Mouse (Mus musculus): Measurements from ENCODE around the gene Trim65. TPM values are rescaled to one million over a fixed set of nuclear protein-coding genes. Genes with fewer than 3 reads are reported as not detected.

Gene Trim65
- polyA plus RNA-seq, 1 experiment from 2014 or later: 5.5 TPM

GRCm38 (mm10) chr11:116167884-116168439 lies 37.0 kb upstream of the Trim65 start, which contains the start of gene Fbf1:
TSS of gene Fbf1 (minus strand) at chr11:116168166.
- Histone ChIP-seq H3K4me3 (ENCODE audit: low read depth, low read length) (peak within 1 kb of the TSS; percentile 57), H3K36me3 (ENCODE audit: control insufficient read depth, insufficient read depth, low read length) (peaks cover 23% of the 10 kb centered on the region), H3K27ac (ENCODE audit: low read depth) (peak within 1 kb of the TSS; percentile 90), H3K4me2 (ENCODE audit: low read length) (peak within 1 kb of the TSS; percentile 68), H3K27me3 (replicated peaks; ENCODE audit: control insufficient read depth, insufficient read depth, low read length) (no peaks in the 10 kb centered on the region), H3K4me1 (replicated peaks; ENCODE audit: control insufficient read depth, insufficient read depth, low read length) (peaks cover 7% of the 10 kb centered on the region; the same call in 1 of the 2 replicates), H3K9ac (ENCODE audit: low read length) (peak within 1 kb of the TSS; percentile 64), H3K9me3 (ENCODE audit: control insufficient read depth, low read length) (no peaks in the 10 kb centered on the region)
- under 1% methylated on average over 40 of the region's 40 CpGs for WGBS
- DNase-seq (ENCODE audit: low spot score) (peak; percentile 93), ATAC-seq (replicated peaks; ENCODE audit: low FRiP score, low TSS enrichment, low read depth) (peak; percentile 94)

DNA sequence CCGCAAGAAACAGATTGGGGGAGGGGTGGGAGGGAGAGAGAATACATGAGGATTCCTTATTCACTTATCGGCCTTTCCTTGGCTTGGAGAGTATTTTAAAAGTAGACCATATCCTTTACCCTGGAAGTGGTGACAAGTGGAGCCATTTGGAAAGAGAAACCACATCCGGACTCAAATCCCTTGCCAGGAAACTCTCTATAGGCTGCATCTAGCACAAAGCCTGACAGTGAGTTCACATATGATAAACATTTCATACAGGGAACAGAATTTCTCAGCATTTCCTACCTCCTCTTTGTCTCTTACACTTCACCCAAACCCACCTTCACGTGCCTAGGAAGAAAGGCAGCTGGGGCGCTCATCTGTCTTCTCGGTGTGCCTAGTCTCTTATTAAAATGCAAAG lies 36.3 kb upstream of the Trim65 start:
- DNase-seq (ENCODE audit: low spot score) (peak; percentile 57), ATAC-seq (replicated peaks; ENCODE audit: low FRiP score, low TSS enrichment, low read depth) (no peak)
- H3K9ac ChIP-seq (ENCODE audit: low read length): peak overlapping the region; percentile 64
- H3K9me3 ChIP-seq (ENCODE audit: control insufficient read depth, low read length): no peaks in the 10 kb centered on the region
- peak overlapping the region; percentile 57 for H3K4me3 ChIP-seq (ENCODE audit: low read depth, low read length)
- H3K27me3 ChIP-seq (replicated peaks; ENCODE audit: control insufficient read depth, insufficient read depth, low read length): no peaks in the 10 kb centered on the region
- 7% methylated on average over 6 of the region's 6 CpGs for WGBS
- peaks cover 16% of the 10 kb centered on the region for H3K36me3 ChIP-seq (ENCODE audit: control insufficient read depth, insufficient read depth, low read length)
- H3K4me2 ChIP-seq (ENCODE audit: low read length): peak overlapping the region; percentile 68
- H3K4me1 ChIP-seq (replicated peaks; ENCODE audit: control insufficient read depth, insufficient read depth, low read length): peaks cover 7% of the 10 kb centered on the region; the same call in 1 of the 2 replicates
- peak overlapping the region; percentile 90 for H3K27ac ChIP-seq (ENCODE audit: low read depth)

- H3K4me2 ChIP-seq (ENCODE audit: low read length): no peak overlapping the region
- peaks cover 35% of the 10 kb centered on the region for H3K36me3 ChIP-seq (ENCODE audit: control insufficient read depth, insufficient read depth, low read length)
- WGBS: 56% methylated on average over 9 of the region's 9 CpGs
- ATAC-seq (replicated peaks; ENCODE audit: low FRiP score, low TSS enrichment, low read depth): no peak
- H3K9ac ChIP-seq (ENCODE audit: low read length): no peak overlapping the region
- DNase-seq (ENCODE audit: low spot score): no peak
- H3K9me3 ChIP-seq (ENCODE audit: control insufficient read depth, low read length): no peaks in the 10 kb centered on the region
- no peak overlapping the region for H3K4me3 ChIP-seq (ENCODE audit: low read depth, low read length)
- H3K27ac ChIP-seq (ENCODE audit: low read depth): no peak overlapping the region
- H3K4me1 ChIP-seq (replicated peaks; ENCODE audit: control insufficient read depth, insufficient read depth, low read length): peaks cover 7% of the 10 kb centered on the region; the same call in 1 of the 2 replicates
- no peaks in the 10 kb centered on the region for H3K27me3 ChIP-seq (replicated peaks; ENCODE audit: control insufficient read depth, insufficient read depth, low read length)
Measured at GRCm38 (mm10) chr11:116163002-116163401, 32.1 kb upstream of the Trim65 start.

DNA sequence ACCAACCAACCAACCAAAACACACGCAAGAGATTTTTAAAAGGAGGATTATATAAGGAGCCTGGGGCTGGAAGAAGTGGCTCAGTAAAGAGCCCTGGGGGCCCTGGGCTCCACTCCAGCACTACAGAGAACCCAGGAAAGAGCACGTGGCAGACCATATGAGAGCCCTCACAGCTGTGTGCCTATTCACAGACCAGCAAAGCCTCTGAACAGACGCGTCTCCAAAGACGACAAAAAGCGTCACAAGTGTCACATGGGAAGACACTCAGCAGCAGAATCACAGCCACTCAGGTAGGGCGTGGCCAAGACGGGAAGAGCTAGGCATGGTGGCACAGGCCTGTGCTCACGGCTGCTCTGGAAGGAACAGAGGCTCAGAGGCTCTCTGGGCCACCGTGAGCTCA lies 31.2 kb upstream of the Trim65 start:
- Histone ChIP-seq H3K9ac (ENCODE audit: low read length) (no peak overlapping the region), H3K36me3 (ENCODE audit: control insufficient read depth, insufficient read depth, low read length) (peaks cover 41% of the 10 kb centered on the region), H3K4me2 (ENCODE audit: low read length) (no peak overlapping the region), H3K27me3 (replicated peaks; ENCODE audit: control insufficient read depth, insufficient read depth, low read length) (no peaks in the 10 kb centered on the region), H3K4me3 (ENCODE audit: low read depth, low read length) (no peak overlapping the region), H3K4me1 (replicated peaks; ENCODE audit: control insufficient read depth, insufficient read depth, low read length) (peaks cover 7% of the 10 kb centered on the region; the same call in 1 of the 2 replicates), H3K9me3 (ENCODE audit: control insufficient read depth, low read length) (no peaks in the 10 kb centered on the region), H3K27ac (ENCODE audit: low read depth) (no peak overlapping the region)
- ATAC-seq (replicated peaks; ENCODE audit: low FRiP score, low TSS enrichment, low read depth): no peak
- WGBS: 82% methylated on average over 10 of the region's 10 CpGs
- no peak for DNase-seq (ENCODE audit: low spot score)

GRCm38 (mm10) chr11:116161312-116161711 lies 30.4 kb upstream of the Trim65 start:
- H3K36me3 ChIP-seq (ENCODE audit: control insufficient read depth, insufficient read depth, low read length): peaks cover 48% of the 10 kb centered on the region
- no peaks in the 10 kb centered on the region for H3K9me3 ChIP-seq (ENCODE audit: control insufficient read depth, low read length)
- H3K9ac ChIP-seq (ENCODE audit: low read length): no peak overlapping the region
- WGBS: 43% methylated on average over 12 of the region's 12 CpGs
- DNase-seq (ENCODE audit: low spot score): no peak
- no peaks in the 10 kb centered on the region for H3K27me3 ChIP-seq (replicated peaks; ENCODE audit: control insufficient read depth, insufficient read depth, low read length)
- ATAC-seq (replicated peaks; ENCODE audit: low FRiP score, low TSS enrichment, low read depth): no peak
- H3K4me2 ChIP-seq (ENCODE audit: low read length): no peak overlapping the region
- no peak overlapping the region for H3K4me3 ChIP-seq (ENCODE audit: low read depth, low read length)
- 0 out of 2 replicates have a peak, but pooled peaks cover under 1% of the 10 kb centered on the region for H3K4me1 ChIP-seq (replicated peaks; ENCODE audit: control insufficient read depth, insufficient read depth, low read length)
- H3K27ac ChIP-seq (ENCODE audit: low read depth): no peak overlapping the region

DNA sequence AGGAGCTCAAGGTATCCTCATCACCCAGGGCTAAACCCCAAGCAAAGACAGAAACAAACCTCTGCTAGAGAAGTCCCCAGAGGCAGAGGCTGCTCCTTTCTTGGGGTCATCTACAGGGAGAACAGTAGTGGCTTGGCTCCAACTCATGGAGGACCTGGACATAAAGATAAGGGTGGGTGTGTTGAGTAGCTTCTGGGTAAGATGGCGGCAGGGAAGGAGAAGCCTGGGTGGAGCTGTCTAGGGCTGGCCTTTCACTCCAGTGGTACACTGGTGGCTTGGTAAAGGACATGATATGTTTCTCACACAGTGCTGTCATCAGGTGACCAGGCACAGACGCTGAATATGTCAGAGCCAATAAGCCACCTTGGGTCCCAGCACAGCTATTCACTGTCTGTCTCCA lies 20.0 kb upstream of the Trim65 start:
- Histone ChIP-seq H3K4me3 (ENCODE audit: low read depth, low read length) (no peak overlapping the region), H3K4me1 (replicated peaks; ENCODE audit: control insufficient read depth, insufficient read depth, low read length) (no peaks in the 10 kb centered on the region), H3K4me2 (ENCODE audit: low read length) (no peak overlapping the region), H3K9ac (ENCODE audit: low read length) (no peak overlapping the region), H3K27ac (ENCODE audit: low read depth) (no peak overlapping the region), H3K36me3 (ENCODE audit: control insufficient read depth, insufficient read depth, low read length) (peaks cover 86% of the 10 kb centered on the region), H3K27me3 (replicated peaks; ENCODE audit: control insufficient read depth, insufficient read depth, low read length) (no peaks in the 10 kb centered on the region), H3K9me3 (ENCODE audit: control insufficient read depth, low read length) (no peaks in the 10 kb centered on the region)
- 94% methylated on average over 2 of the region's 2 CpGs for WGBS
- DNase-seq (ENCODE audit: low spot score): no peak
- no peak for ATAC-seq (replicated peaks; ENCODE audit: low FRiP score, low TSS enrichment, low read depth)

GRCm38 (mm10) chr11:116149341-116149740 lies 18.4 kb upstream of the Trim65 start:
- Histone ChIP-seq H3K4me1 (replicated peaks; ENCODE audit: control insufficient read depth, insufficient read depth, low read length) (no peaks in the 10 kb centered on the region), H3K9ac (ENCODE audit: low read length) (no peak overlapping the region), H3K27ac (ENCODE audit: low read depth) (no peak overlapping the region), H3K4me3 (ENCODE audit: low read depth, low read length) (no peak overlapping the region), H3K4me2 (ENCODE audit: low read length) (no peak overlapping the region), H3K36me3 (ENCODE audit: control insufficient read depth, insufficient read depth, low read length) (peaks cover 86% of the 10 kb centered on the region), H3K27me3 (replicated peaks; ENCODE audit: control insufficient read depth, insufficient read depth, low read length) (no peaks in the 10 kb centered on the region), H3K9me3 (ENCODE audit: control insufficient read depth, low read length) (no peaks in the 10 kb centered on the region)
- 81% methylated on average over 6 of the region's 6 CpGs for WGBS
- DNase-seq (ENCODE audit: low spot score) (no peak), ATAC-seq (replicated peaks; ENCODE audit: low FRiP score, low TSS enrichment, low read depth) (no peak)

- Histone ChIP-seq H3K9ac (ENCODE audit: low read length) (no peak overlapping the region), H3K27me3 (replicated peaks; ENCODE audit: control insufficient read depth, insufficient read depth, low read length) (no peaks in the 10 kb centered on the region), H3K27ac (ENCODE audit: low read depth) (no peak overlapping the region), H3K4me3 (ENCODE audit: low read depth, low read length) (no peak overlapping the region), H3K4me1 (replicated peaks; ENCODE audit: control insufficient read depth, insufficient read depth, low read length) (no peaks in the 10 kb centered on the region), H3K9me3 (ENCODE audit: control insufficient read depth, low read length) (no peaks in the 10 kb centered on the region), H3K4me2 (ENCODE audit: low read length) (no peak overlapping the region), H3K36me3 (ENCODE audit: control insufficient read depth, insufficient read depth, low read length) (peaks cover 86% of the 10 kb centered on the region)
- DNase-seq (ENCODE audit: low spot score) (no peak), ATAC-seq (replicated peaks; ENCODE audit: low FRiP score, low TSS enrichment, low read depth) (no peak)
- WGBS: 58% methylated on average over 20 of the region's 20 CpGs
Measured at GRCm38 (mm10) chr11:116148761-116149221, 17.9 kb upstream of the Trim65 start.
